Mouse (Mus musculus) inflammation-experienced regulatory T-cells, adult 6 months (primary cell): ENCODE measurements around the gene Ube2g1. TPM values are rescaled to one million over a fixed set of nuclear protein-coding genes. Genes with fewer than 3 reads are reported as not detected.
A peak's percentile ranks its signal among the peaks of the same experiment; 100 is the strongest.
"Not testable (repeated sequence)": the region's sequence is repeated elsewhere in the genome, so short reads cannot be mapped to it uniquely, and the experiment has no call there.

Source experiments
- ATAC-seq: one replicate; pipeline ENCODE4 v1.8.0; 2017
- polyA plus RNA-seq, 3 experiments: library from polyadenylated mRNA; unstranded; fragments of 100-300 nt; shearing (Covaris generic); gene quantifications; one replicate each; pipeline ENCODE4 v1.2.1; 2017

The Ube2g1 gene
- polyA plus RNA-seq, 3 experiments from 2014 or later, result 38.6 to 45.4 (median 42.8) TPM

DNA sequence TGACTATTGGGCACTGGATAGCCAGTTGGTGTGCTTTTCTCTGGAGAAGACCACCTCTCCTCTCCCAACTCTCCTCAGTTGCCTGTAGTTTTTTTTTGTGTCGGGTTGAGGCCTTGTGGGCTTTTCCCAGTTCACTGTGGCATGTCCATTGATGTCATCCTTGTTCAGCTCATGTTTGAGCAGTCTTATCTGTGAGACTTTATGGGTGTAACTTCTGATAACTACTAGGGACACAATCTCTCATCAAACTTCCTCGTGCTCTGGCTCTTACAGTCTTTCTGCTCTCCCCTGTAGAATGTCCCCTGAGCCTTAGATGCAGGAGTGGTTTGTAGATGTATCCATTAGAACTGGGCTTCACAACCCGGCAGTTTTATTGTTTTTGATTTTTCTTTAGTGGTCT lies 87.9 kb downstream of the Ube2g1 start:
- ATAC-seq, result no peak

DNA sequence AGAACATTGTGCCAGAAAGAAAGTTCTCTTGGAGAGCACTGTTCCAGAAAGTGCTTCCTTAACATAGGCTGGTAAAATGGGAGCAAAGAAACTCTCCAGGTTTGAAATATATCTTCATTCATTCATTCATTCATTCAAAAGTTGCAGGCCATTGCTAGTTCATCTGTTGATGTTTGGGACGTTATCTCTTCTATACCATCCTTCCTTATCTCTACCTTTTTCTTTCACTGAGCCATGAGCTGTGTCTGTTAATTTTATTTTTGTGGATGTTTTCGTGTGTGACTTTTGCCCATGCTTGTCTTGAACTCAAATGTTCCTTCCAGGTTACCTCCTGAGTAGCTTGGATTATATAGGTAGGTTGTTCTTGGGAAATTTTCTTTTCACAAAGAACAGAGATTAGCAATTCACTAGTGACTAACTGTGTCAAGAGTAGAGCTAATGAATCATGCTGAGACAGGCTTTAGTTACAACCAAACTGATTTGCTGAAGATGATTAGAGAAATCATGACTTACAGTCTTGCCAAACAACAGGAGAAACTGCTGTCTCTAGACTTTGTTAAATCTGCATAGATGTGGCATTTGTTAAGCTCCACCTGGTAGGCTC lies 89.4 kb downstream of the Ube2g1 start:
- ATAC-seq, result no peak

GRCm38 (mm10) chr11:72697323-72697722 lies 90.2 kb downstream of the Ube2g1 start:
- no peak for ATAC-seq

DNA sequence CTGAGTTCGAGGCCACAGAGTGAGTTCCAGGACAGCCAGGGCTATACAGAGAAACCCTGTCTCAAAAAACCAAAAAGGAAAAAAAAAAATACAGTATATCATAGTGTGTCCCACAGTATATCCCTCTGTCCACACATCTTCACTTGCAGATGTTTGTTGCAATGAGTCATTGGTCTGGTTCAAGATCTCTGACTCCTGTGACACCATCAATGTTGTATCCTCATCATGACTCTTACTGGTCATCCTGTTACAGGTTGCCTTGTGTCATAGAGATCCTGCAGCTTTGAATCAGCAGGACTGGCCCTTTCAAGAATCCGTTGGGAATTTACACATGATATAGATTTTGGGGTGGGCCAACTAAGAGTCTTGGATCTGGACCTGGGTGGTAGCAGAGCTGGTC lies 98.0 kb downstream of the Ube2g1 start:
- not testable (repeated sequence) for ATAC-seq

- no peak for ATAC-seq
Measured at GRCm38 (mm10) chr11:72712721-72713120, 105.6 kb downstream of the Ube2g1 start.

GRCm38 (mm10) chr11:72718161-72718560 lies 111.1 kb downstream of the Ube2g1 start:
- ATAC-seq, result peak; percentile 61

DNA sequence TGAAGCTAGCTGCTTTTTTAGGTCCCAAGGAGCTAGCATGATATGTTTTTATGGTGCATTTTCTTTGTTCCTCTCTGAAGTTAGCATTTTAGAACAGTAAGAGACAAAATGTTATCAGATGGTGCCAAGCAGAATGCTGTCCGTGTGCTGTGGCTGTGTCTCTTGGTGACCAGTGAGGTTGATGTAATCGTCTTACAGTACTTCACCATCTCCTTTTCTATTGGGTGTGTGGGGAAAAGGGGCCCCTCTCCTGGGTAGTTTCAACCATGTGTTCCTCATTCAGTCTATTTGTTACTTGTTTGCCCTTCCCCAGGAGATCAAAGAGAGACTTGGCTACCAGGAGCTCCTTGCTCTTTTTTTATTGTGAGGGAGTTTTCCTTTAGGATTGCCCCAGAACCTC lies 116.1 kb downstream of the Ube2g1 start:
- ATAC-seq, result no peak

- ATAC-seq, result no peak
Measured at GRCm38 (mm10) chr11:72723871-72724270, 116.8 kb downstream of the Ube2g1 start.

- ATAC-seq, result no peak
Measured at GRCm38 (mm10) chr11:72726023-72726422, 118.9 kb downstream of the Ube2g1 start.

- no peak for ATAC-seq
Measured at GRCm38 (mm10) chr11:72733736-72734135, 126.7 kb downstream of the Ube2g1 start.

GRCm38 (mm10) chr11:72734840-72735518 lies 127.9 kb downstream of the Ube2g1 start:
- ATAC-seq, result peak; percentile 72

GRCm38 (mm10) chr11:72735519-72735860 lies 128.4 kb downstream of the Ube2g1 start:
- ATAC-seq, result no peak

Other genes starting within 250 kb of the Ube2g1 start
- not detected for gene Tekt1, start 244.8 kb upstream of the Ube2g1 start, polyA plus RNA-seq
- not detected for gene Smtnl2, start 195.6 kb upstream of the Ube2g1 start, polyA plus RNA-seq
- not detected for gene Ggt6, start 171.8 kb upstream of the Ube2g1 start, polyA plus RNA-seq
- gene Mybbp1a, start 165.9 kb upstream of the Ube2g1 start, polyA plus RNA-seq, result 10 to 100 TPM; 46.1 to 71.2 (median 64.1) TPM
- not detected for gene Spns2, start 117.4 kb upstream of the Ube2g1 start, polyA plus RNA-seq
- 1 to 10 TPM in 1 of 3 experiments, under 1 TPM in 2; 0.24 to 1.2 (median 0.25) TPM for gene Spns3, start 56.8 kb upstream of the Ube2g1 start, polyA plus RNA-seq
- gene Ankfy1, start 82.7 kb downstream of the Ube2g1 start, polyA plus RNA-seq, result 10 to 100 TPM; 30.2 to 52.7 (median 40.1) TPM
- gene Cyb5d2, start 188.9 kb downstream of the Ube2g1 start, polyA plus RNA-seq, result 1 to 10 TPM; 6.1 to 9.3 (median 9.2) TPM
- gene Zzef1, start 188.9 kb downstream of the Ube2g1 start, polyA plus RNA-seq, result 10 to 100 TPM; 19.0 to 31.5 (median 26.8) TPM